Mouse (Mus musculus) urinary bladder, postnatal 4 days (tissue): ENCODE results near the gene Shisa4.

Experiments used
- DNase-seq, 2 experiments: peaks; one replicate each; pipeline ENCODE4 v3.0.0; 2021 to 2022; ENCODE audit warnings: low spot score in 2 of 2

The Shisa4 gene

DNA sequence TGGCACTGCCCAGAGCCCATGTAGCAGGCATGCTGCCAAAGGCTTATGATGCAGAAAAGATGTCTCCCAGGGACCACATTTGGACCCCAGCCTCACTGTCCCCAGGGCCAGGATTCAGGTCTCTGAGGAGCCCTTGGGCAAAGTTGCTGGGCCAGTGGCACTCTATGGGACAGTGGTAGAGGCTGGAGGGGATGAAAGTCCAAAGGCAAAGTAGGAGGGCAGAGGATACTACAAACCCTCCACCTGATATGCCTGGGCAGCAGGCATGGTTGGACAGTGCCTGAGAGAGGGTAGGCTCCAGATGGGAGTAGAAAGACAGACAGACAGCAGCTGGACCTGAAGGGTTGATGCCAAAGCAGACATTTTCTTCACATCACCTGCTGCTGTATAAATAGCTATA is 8.7 kb downstream of the Shisa4 start:
- no peak for DNase-seq

DNA sequence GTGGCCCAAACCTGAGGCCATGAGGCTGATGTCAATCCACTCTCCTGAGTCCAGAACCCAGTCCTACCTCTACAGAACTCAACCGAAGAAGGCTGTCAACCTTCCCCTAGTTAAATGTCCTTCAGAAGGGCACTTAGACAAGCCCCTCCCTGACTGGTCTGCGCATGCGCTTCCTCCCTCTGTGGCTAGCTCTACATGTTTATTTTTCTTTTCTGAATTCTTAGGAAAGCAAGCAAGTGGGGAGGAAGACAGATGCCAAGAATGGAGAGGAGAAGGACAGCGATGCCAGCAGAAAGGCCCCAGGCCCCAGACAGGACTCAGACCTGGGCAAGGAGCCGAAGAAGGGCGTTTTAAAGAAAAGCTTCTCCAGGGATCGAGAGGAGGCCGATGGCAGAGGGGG is 11.6 kb downstream of the Shisa4 start:
- no peak for DNase-seq

- DNase-seq = no peak
These were observed 12.9 kb downstream of the Shisa4 start for GRCm38 (mm10) chr1:135362115-135362514.

GRCm38 (mm10) chr1:135361491-135361890 is 13.5 kb downstream of the Shisa4 start:
- DNase-seq = no peak

DNA sequence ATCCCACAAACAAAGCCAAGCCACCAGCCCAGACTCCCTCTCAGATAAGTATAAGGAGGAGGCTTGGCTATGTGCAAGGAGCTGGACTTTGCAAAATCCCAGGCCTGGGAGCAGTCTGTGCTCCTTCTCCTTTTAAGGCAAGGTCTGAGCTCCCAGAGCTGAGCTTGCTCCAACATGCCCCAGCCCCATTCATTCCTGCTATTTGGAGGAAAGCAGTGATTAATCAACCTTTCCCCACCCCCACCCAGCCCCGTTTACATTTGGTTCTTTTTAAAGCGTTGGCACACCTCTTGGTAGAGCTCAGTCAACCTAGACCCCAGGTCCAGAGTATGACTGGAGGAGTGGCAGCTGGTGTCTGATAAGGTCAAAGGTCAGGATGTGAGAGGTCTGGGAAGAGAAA is 16.0 kb downstream of the Shisa4 start:
- peak in 1 of 2 experiments; percentile 49 for DNase-seq

DNA sequence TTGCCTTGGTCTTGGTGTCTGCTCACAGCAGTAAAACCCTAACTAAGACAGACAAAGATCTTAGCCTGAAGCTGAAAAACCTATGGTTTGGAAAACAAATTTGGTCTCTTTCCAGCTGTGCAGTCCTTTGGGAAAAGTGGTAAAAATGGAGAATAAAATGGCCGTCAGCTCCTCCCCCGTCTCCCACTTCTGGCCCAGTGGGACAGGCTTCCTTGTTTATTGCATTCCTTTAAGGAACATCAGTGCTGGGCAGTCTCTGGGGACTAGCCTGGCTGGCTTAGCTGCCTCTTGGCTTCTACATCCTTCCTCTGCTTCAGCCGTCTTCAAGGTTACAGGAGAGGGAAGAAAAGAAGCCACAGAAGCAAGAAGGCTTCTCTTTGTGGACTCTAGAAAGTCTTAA is 23.1 kb downstream of the Shisa4 start:
- DNase-seq = peak in 1 of 2 experiments; percentile 66

DNA sequence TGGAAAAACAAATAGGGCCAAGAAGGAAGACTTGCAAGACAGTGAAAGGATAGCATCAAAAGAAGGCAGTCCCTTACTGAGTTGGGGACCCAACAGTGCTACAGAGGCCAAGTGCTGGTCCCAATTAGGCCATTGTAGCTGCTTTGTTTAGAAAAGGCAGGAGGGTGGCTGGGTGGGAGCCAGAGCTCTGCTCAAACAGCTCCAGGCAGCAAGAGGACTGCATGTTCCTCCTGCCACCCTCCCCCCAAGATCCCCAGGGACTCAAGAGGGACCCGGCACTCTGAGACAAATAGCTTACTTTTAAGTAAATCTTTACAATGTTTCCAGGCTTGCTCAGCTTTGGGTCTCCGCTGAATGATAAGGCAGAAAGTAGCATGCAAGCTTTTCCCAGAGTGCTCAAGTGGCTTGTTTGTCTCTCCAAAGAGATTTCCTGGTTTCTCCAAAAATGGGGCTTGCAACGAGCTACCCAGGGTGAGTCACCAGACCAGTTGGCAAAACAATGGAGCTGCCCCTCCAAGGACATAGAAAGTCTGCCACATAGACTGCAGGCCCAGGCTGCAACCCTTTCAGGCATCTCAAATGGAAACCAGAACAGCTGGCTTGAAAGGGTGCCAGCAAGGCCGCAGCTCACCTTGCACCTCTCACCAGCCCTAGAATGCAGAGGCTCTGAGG is 27.4 kb downstream of the Shisa4 start:
- peak in 1 of 2 experiments; percentile 57 for DNase-seq

DNA sequence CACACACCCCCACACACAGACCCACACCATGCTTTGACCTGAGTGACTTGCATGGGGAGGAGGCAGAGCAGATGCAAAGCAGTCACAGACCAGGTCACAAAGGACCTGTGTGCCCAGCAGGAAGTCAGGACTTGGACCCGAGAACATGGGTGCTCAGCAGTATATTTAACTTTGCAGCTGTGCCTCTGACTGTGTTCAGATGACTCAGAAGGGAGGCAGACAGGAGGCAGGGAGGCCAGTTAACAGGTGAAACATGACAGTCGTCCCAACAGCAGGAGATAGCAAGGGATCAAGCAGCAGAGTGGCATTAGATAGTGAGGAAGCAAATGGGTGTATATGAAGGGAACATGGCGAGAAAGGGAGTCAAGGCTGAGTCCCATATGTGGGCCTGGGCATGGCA is 28.1 kb downstream of the Shisa4 start:
- no peak for DNase-seq

DNA sequence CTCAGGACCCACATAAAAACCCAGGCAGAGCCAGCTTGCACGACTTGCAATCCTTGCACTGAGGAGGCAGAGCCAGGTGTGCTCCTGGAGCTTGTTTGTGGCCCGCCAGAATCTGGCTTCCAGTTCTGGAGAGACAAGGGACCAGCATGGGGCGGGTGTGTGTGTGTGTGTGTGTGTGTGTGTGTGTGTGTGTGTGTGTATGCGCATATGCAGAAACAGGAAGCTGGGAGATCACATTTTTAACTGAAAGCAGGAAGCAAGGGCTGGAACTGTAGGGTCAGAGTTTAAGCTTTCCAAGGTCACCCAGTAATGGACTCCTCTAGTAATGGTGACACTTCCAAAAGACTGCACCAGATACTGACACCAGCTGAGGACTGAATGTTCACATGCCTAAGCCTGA is 31.0 kb downstream of the Shisa4 start:
- DNase-seq = no peak

DNA sequence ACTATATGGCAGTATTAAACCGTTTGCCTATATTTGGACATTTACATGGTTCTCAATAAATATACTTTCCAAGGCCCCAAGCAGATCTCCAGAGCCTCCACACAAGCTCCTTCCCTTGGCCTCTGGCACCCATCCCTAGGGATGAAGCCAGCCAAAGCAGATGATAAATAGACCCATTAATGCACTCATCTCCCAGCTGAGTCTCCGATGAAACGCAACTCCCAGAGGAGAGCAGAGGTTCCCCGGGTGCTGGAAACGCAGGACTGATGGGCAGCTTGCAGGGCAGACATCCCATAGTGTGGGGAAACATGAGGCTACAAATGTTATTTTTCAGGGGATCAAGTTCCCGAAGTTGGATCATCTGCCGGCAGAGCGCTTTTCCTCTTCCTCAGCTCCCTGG is 33.1 kb downstream of the Shisa4 start:
- no peak for DNase-seq

DNA sequence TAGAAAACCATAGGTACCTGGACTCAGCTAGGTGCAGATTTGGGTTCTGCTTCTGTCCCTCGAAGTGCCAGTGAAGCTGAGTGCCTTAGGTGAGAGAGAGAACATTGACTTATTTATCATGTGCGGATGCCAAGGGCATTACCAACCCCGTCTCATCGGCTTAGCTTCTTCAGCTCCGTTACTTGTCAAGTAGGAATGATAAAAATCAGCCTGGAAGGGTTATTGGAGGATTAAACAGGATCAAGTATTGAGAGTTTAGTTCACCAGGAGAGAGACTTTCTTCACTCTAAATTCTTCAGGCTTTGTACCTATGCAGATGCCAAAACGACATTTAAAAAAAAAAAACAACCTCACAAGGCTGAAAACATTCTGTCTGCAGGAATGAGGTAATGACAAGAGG is 44.5 kb downstream of the Shisa4 start:
- no peak for DNase-seq

GRCm38 (mm10) chr1:135328368-135328767 is 46.7 kb downstream of the Shisa4 start:
- no peak for DNase-seq

DNA sequence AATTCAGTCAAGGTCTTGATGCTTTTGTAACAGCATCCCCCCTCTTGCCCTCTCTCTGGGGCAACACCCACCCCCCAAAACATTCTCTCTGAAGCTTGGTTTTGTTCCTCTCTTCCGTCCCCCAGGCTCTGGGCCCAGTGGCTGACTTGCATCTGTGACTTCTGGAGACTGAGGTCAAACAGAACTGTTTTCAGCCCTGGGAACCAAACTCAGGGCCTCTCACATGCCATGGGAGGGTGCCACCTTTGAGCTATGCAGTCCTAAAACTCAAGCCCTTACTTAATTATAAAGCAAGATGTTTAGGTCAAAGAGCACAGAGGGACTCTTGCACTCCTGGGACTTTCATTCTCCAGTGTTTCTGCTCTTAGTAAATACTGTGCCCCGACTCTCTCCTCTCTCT is 49.1 kb downstream of the Shisa4 start:
- DNase-seq = no peak

GRCm38 (mm10) chr1:135324571-135324970 is 50.5 kb downstream of the Shisa4 start, which contains the start of gene Lmod1:
Lmod1 (plus strand) TSS chr1:135324807.
- peak; percentile 68 to 71 for DNase-seq

- no peak for DNase-seq
These were observed 51.6 kb downstream of the Shisa4 start for GRCm38 (mm10) chr1:135323367-135323901.
